Mouse (Mus musculus) heart, postnatal 25 days (tissue): ENCODE data around the gene Slc12a4. TPM values are rescaled to one million over a fixed set of nuclear protein-coding genes. Genes with fewer than 3 reads are reported as not detected.
"Not testable (repeated sequence)": the region's sequence is repeated elsewhere in the genome, so short reads cannot be mapped to it uniquely, and the experiment has no call there.

Source experiments
- DNase-seq: peaks from one replicate; pipeline ENCODE4 v3.0.0; 2022; ENCODE audit warnings: low spot score
- intact Hi-C: fragments of 180-260 bp; cut with DNase I; formaldehyde crosslinking; loops from one replicate; pipeline ENCODE4 v1.15.1; 2025
- total RNA-seq, 2 experiments: library from RNA; stranded (reverse); gene quantifications; 2 replicates each; pipeline ENCODE4 v1.2.3; 2021

Slc12a4 gene
- total RNA-seq, result 10 to 100 TPM; 39.4 to 48.7 TPM

- intact Hi-C loops, result no loop called here
- DNase-seq, result peak; percentile 78
Observed at GRCm38 (mm10) chr8:105965905-105966341, at the start of gene Slc12a4. Gene Slc12a4, minus strand, starts transcription at chr8:105966097.

GRCm38 (mm10) chr8:106012203-106012602 lies 46.3 kb upstream of the Slc12a4 start:
- DNase-seq, intact Hi-C loops: not testable (repeated sequence)

- no peak for DNase-seq
- intact Hi-C loops, result no loop called here
Observed at GRCm38 (mm10) chr8:106011643-106011986, 45.7 kb upstream of the Slc12a4 start, which contains the start of gene Ddx28. Gene Ddx28, minus strand, starts transcription at chr8:106011882.

- intact Hi-C loops, result no loop called here
- DNase-seq, result peak; percentile 78
Observed at GRCm38 (mm10) chr8:106010748-106011642, 45.1 kb upstream of the Slc12a4 start.

- DNase-seq, intact Hi-C loops: not testable (repeated sequence)
Observed at GRCm38 (mm10) chr8:106007891-106008290, 42.0 kb upstream of the Slc12a4 start.

GRCm38 (mm10) chr8:106007135-106007534 lies 41.2 kb upstream of the Slc12a4 start:
- intact Hi-C loops, result no loop called here
- no peak for DNase-seq

- intact Hi-C loops, result no loop called here
- no peak for DNase-seq
Observed at GRCm38 (mm10) chr8:106006413-106006812, 40.5 kb upstream of the Slc12a4 start.

GRCm38 (mm10) chr8:106005875-106006274 lies 40.0 kb upstream of the Slc12a4 start, which contains the start of gene Dpep2nb:
Gene Dpep2nb, minus strand, starts transcription at chr8:106005975.
- DNase-seq, result no peak
- intact Hi-C loops, result no loop called here

- intact Hi-C loops, result no loop called here
- DNase-seq, result no peak
Observed at GRCm38 (mm10) chr8:106004538-106005207, 38.8 kb upstream of the Slc12a4 start.

GRCm38 (mm10) chr8:106001908-106002307 lies 36.0 kb upstream of the Slc12a4 start:
- intact Hi-C loops, result no loop called here
- DNase-seq, result no peak

- intact Hi-C loops, result no loop called here
- no peak for DNase-seq
Observed at GRCm38 (mm10) chr8:105998971-105999370, 33.1 kb upstream of the Slc12a4 start.

- intact Hi-C loops, result no loop called here
- DNase-seq, result peak; percentile 10
Observed at GRCm38 (mm10) chr8:105996359-105996758, 30.5 kb upstream of the Slc12a4 start.

GRCm38 (mm10) chr8:105993226-105993625 lies 27.3 kb upstream of the Slc12a4 start:
- no peak for DNase-seq
- intact Hi-C loops, result loop anchor here (5.0 kb wide), 2 partner anchors 84 to 124 kb away; no protein-coding TSS in a partner anchor

GRCm38 (mm10) chr8:105992499-105992898 lies 26.6 kb upstream of the Slc12a4 start:
- intact Hi-C loops, result loop anchor here (5.0 kb wide), 2 partner anchors 85 to 125 kb away; no protein-coding TSS in a partner anchor
- DNase-seq, result no peak

GRCm38 (mm10) chr8:105991546-105991945 lies 25.6 kb upstream of the Slc12a4 start:
- intact Hi-C loops, result loop anchor here (1.0 to 5.0 kb wide), 3 partner anchors 31 to 126 kb away; no protein-coding TSS in a partner anchor

GRCm38 (mm10) chr8:105990856-105991387 lies 25.0 kb upstream of the Slc12a4 start, which contains the start of gene Dus2:
Gene Dus2, plus strand, starts transcription at chr8:105991337.
- DNase-seq, result peak; percentile 30
- intact Hi-C loops, result loop anchor here (1.0 to 5.0 kb wide), 3 partner anchors 31 to 126 kb away; no protein-coding TSS in a partner anchor

More at GRCm38 (mm10) chr8:105991546-105991945, 25.6 kb upstream of the Slc12a4 start:
- no peak for DNase-seq

- DNase-seq, result no peak
- intact Hi-C loops, result no loop called here
Observed at GRCm38 (mm10) chr8:105988546-105988945, 22.6 kb upstream of the Slc12a4 start.

- intact Hi-C loops, DNase-seq: not testable (repeated sequence)
Observed at GRCm38 (mm10) chr8:105983406-105983805, 17.5 kb upstream of the Slc12a4 start.

- intact Hi-C loops, result no loop called here
Observed at GRCm38 (mm10) chr8:105981146-105981545, 15.2 kb upstream of the Slc12a4 start.

GRCm38 (mm10) chr8:105979325-105979724 lies 13.4 kb upstream of the Slc12a4 start, which contains the start of gene Dpep3:
Gene Dpep3, minus strand, starts transcription at chr8:105979429.
- no peak for DNase-seq
- intact Hi-C loops, result no loop called here

More at GRCm38 (mm10) chr8:105981146-105981545, 15.2 kb upstream of the Slc12a4 start:
- DNase-seq, result no peak
